Mouse (Mus musculus) MEL-GATA-1-ER (cell line): ENCODE measurements around the gene Litaf.

Experiments
- DNase-seq: peaks from one replicate; pipeline ENCODE4 v3.0.0-alpha.2; 2012; ENCODE audit warnings: low read depth; ENCODE audit errors: extremely low read depth

Gene Litaf

DNA sequence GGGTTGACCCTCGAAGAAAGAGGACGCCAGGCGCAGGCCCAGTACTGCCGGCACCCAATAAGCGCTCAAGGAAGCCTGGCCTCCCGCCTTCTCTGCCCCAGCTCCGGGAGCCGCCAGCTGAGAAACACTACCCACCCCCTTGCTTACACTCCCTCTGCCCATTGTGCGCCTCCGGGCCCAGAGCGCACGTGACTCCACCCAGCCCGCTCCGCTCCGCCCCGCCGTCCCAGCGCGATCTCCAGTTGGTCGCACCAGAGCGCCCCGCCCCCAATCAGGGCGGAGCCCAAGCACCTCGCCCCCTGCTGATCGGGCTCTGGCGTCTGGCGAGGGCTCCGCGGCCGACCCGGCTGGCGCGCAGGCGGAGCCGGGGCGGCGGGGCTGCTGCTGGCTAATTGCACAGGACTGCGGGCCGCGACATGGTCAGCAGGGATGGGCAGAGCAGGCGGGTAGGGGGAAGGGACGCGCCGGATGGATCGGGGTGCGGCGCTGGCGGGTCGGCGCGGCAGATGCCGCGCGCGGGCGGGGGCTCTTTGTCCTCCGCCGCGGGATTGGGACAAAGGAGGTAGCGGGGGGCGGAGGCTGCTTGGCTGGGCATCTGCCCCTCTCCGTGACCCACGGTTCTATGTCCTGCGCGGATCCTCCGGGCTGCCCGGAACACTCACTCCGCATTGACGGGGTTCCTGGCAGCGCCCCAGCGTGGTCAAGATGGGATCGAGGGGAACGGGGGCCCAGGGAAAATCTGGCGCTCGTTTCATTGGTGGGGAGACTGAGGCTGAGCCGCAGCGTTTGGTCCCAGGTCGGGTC, at the start of gene Litaf:
Gene Litaf (minus strand): TSS at position 129 of the 804 bp plus-strand sequence.
- DNase-seq = peak; percentile 68

DNA sequence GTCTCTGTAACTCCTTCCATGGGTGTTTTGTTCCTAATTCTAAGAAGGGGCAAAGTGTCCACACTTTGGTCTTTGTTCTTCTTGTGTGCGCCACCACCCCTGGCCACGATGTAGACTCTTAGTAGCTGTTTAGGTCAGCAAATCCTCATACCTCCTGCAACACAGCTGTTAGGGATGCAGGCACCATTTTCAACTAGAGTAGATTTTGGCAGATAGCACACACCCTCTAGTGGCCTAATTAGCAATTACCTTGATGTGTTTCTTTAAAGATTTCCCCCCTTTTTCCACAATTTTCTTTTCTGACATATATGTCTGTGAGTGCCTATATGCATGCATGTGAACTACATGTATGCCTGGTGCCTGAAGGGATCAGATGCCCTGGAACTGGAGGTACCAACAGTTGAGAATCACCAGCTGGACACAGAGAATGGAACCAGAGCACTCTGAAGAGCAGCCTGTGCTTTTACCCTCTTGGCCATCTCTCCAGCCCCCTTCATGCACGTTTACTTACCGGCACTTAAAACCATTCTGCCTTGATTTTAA, 43.3 kb upstream of the Litaf start:
- DNase-seq = no peak

DNA sequence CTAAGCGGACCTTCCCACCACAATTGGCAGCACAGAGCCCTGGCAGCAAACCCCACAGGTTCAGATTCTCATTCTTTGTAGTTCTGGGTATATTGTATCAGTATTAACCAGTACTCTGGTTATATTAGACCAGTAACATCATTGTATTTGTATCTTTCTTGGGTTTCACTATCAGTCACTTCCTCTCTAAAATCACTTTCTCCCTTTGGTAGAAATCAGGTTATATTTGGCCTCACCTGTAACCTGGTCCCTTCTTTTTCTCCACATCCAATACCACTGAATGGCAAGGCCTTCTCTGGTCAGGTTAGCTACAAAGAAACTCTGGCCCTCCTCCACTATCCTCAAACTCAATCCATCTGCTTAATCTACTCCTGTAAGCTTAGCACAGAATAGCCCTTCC, 38.9 kb upstream of the Litaf start:
- DNase-seq = no peak

DNA sequence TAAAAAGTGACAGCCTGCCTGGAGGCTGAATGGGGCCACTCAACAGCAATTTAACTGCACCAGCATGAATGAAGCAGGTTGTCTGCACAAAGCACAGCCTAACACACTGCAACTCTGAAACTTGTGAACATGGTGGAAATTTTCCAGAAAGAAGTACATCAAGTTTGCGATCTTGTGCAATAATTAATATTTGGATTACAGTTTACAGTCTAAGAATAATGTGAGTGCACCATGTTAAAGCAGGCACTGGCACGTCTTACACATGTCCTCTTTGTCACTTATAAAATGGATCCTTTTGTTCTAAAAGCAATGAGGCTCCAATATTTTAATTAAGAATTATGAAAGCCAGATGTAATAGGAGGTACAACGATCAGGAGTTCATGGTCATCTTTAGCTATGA, 31.3 kb upstream of the Litaf start:
- no peak for DNase-seq

DNA sequence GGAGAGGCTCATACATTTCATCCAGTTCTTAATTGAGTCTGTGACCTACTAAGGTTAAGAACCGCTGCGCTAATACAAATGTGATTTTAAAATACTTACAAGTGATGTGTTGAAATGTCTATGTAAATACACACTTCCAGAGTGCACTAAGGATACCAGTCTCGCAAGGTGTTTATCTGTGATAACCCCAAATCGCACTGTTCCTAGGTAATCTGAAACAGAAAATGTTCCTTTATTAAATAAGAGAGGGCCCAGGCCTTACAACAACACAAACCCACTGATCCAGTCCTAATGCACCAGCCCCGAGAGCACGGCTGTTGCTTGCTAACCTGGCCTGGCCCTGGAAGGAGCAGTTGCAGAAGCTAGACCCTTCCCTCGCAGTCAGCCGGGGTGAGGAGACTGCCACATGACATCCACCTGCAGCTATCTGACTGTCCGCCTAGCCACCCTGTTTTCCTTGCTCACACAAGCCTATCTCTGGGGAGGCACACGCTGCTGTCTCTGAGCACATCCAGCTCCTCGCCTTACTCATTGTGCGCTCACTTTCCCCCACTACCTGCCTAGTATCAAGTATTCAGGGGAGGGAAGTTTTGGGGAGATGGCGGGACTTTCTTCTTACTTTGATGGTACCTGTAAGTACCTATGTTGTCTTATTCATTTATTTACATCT, 27.9 kb upstream of the Litaf start:
- no peak for DNase-seq

DNA sequence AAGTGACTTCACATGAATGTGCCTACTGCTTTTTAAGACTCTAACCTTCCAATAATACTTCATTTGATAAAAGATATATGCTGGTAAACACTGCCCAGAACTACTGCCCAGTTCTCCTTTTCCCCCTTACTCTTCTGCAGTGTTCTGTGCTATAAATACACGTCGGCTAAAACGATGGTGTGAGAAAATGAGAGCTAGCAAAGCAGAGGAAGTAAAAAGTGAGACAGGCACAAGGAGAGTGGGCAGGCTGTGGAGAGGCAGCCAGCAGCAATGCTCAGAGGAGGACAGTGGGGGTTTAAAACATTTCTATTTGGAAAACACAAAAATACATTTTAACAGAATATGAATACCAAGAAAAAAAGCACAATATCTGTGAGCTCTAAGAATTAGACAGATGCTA, 26.6 kb upstream of the Litaf start:
- DNase-seq = no peak

DNA sequence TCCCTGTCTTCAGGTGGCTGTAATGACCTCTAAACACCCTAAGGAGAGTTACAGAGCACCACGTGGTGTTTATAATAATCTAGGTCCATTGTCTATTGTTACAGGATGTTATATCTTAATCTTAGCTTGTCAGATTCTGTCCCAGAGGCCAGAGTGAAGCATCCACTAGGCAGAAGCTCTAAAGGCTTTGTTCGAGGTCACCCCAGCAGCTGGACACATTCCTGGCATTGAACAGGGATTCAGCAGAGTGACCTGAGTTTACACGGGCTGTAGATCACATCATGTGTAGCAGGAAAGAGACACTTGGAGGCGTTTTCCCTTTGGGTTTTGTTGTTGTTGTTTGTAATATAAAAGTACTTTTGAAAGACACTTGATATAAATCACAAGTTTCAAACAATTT, 26.1 kb upstream of the Litaf start:
- no peak for DNase-seq

DNA sequence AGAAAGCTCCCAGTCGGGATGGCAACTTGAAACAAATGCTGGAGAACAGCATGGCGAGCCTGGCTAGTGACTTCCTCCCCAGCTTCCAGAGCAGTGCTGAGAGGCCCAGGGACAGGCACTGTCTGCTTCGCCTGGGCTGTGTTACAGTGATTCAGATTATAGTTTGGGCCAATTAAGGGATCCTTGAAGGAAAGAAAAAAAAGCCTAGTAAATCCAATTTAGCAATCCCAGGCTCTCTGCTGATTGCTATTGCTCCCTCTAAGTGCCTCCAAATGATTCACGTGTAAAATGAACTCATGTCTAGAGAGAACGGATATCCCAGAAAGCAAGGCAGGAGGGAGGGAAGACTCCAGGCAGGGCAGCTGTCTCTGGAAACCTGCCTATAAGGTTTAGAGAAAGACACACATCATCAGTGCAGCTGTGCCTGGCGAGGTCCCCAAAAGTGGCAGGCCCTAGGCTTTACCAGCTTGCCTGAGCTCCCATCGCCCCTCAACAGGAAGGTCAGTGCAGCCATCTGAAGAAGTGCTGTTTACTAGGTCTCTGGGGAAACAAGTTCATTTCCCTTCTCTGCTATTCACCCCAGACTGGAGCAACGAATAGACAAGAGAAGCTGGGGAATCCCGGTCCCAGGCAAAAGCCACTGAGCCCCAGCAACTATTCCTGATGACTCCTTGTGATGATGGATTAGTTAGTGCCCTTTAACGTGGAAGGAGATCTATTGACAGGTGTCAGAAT, 25.0 kb upstream of the Litaf start:
- DNase-seq = no peak

DNA sequence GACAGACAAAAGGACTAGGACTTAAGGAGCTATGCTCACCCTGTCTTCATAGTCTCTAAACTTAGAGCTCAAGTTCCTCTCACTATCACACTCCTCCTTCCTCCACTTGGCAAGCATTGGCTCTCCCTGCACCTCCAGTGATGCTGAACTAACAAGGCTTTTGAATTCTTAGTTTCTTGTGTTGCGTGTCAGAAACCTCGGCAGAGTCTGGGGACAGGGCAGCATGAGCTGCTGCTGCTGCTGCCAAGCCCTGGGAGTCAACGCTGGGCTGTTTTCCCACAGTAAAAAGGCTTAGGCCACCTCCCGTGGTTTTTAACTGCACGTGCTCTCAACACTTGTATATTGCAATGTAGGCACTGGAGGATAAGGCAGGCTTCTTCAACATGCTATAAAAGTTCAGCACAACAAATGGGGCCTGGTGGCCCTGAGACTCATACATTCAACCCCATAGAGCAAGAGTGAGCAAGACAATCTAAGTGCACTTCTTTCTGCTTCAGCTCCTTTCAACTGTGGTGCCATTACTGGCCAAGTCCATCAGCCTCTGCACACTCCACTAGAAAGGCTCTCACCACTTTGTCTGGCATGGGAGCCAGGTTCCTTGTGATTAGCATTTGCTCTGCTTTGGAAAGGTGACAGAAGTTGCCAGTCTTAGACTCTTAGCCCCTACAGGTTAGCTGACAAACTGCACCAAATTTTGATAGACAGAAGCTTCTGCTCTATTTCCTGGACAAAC, 21.1 kb upstream of the Litaf start:
- DNase-seq = no peak

DNA sequence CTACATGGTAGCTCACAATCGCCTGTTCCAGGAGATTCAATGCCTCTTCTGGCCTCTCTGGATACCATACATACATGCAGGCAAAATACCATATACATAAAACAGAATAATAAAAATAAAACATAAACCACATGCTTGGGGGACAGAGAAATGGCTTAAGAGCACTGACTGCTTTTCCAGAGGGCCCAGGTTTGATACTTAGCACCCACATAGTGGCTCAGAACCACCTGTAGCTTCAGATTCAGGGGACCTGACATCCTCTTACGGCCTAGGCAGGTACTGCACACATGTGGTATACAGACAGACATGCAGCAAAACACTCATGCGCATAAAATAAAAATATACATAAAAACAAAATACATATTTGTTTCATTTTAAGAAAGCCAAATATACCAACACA, 20.3 kb upstream of the Litaf start:
- DNase-seq = no peak

DNA sequence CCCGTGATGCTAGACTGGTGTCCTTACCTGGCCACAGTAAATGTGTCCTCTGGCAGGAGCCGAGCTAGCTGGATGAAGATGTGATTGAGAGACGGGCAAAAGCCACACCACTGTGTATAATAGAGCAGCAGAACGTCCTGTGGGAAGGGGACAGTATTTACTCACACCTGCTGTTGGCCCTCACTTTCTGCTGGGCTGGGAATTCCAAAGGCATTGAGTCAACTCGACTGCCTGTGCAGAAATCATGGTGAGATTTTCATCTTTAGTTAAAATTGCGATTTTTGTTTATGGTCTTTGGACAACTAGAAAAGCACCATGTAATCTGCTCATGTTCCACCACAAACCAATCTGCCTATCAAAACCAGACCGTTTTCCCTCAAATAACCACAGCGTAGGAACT, 18.2 kb upstream of the Litaf start:
- DNase-seq = no peak

DNA sequence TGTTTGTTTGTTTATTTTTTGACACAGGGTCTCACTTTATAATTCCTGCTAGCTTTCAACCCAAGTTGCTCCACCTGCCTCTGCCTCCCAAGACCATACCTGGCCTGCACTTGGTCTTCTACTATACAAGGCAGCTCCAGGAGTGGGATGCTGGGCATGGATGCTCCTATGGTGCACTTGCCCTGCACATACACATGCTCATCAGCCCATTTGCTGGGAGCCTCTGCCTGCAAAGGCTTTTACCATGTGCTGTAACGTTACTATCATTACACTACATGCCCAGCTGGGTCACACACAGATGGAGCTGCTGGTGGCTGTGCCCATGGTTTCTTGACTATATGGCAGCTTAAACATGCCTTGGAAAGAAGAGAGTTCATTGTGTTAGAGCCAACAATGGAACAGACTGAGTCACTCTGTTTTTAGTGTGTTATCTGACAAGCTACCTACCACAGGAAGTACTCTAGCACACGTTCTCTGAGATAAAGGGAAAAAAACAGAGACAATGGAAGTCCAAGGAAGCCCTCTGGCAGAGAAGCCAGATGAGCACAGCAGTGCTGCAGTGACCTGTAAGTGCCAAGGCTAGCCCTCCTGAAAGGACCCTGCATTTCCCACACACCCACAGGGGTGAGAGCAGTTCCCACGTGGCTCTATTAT, 12.4 kb upstream of the Litaf start:
- peak; percentile 71 for DNase-seq

DNA sequence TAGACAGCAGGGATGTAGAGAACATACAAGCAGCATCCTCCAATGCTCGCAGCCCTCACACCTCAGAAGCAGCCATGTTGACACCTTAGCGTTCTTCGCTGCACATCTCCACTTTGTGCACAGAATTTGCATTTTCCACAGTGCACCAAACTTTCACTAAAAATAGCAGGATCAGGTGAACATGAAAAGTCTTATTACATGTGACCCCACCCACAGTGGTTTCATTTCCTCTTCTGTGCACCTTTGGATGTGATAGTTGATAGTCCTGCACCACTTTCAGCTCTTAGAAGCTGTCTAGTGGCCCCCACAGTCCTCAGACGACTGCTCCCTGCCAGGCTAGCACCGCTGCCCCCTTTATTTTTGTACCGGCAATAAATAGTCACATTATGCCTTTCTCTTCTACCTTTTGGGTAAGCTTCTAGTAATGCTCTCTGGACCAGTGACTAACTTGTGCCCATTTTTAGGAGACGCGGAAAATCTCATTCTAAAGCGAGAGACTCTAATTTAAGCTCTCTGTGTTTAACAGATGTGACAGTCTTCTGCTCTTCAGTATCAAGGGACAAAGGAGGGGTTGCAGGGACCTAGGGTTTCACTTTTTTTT, 11.7 kb upstream of the Litaf start:
- DNase-seq = no peak

DNA sequence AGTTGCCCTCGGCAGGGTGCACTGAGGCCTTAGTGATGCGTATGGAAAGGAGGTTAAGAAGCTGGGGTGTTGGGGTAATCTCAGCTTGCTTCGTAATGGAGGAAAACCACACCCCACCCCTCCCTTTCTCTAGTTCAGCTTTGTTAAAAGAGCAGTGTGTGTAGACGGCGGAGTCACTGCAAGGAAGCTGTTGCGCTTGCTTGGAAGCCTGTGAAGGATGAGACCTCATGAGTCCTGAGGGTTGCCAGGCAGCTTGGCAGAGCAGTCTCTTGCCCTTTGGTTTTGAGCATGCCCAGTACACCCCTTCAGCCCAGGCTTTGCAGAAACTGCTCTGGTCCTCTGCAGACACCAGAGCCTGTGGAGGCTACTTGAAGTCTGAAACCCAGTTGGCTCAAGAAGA, 7.1 kb upstream of the Litaf start:
- no peak for DNase-seq

DNA sequence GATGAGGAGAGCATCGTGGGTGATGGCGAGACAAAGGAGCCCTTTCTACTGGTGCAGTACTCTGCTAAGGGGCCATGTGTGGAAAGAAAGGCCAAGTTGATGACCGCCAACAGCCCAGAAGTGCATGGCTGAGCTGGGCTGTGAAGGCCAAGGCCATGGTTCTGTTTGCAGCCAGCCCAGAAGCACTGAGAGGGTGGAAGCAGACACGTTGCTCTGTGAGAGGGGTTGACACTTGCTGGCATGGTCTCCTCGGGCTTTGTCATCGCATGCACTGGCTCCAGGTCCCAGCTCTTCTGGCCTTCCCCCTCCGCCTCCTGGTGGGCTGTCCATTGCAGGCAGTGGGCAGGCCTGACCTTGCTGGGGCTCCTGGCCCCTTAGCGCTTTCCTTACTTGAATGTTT, 6.5 kb upstream of the Litaf start:
- no peak for DNase-seq

DNA sequence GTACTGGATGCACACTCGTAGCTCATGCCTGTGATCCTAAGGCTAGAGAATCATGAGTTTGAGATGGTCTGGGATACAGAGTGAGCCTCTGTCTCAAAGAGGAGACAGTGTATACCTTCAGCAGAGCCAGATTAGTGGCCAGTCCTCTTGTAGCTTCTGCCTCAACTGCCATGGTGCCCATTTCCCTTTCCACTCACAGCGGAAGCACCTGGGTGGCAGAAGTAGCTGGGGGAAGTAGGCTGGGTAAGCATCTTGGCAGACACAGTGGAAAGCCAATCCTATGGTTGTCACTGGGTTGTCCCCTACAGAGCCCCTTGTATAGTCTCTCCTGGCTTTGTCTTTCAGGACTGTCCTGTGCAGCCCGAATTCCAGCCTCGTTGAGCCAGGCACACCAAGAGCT, 5.9 kb upstream of the Litaf start:
- no peak for DNase-seq

DNA sequence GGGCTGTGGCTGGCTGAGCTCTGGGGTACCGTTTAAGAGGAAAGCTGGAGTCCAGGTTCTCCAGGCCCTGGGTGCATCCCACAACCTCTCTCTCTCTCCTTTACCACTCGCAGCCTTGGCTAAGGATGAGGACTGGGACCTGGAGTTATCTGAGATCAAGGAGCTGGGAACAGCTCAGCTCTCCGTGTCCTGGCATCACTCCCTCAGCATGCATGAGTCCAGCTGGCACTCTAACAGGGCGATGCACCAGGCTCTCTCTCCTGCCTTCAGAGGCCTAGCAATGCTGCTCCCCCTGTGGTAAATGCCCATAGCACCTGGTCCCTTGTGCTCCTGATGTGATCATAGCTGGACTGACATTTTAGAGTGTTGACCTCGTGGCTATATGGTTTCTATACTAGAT, 5.2 kb upstream of the Litaf start:
- no peak for DNase-seq

DNA sequence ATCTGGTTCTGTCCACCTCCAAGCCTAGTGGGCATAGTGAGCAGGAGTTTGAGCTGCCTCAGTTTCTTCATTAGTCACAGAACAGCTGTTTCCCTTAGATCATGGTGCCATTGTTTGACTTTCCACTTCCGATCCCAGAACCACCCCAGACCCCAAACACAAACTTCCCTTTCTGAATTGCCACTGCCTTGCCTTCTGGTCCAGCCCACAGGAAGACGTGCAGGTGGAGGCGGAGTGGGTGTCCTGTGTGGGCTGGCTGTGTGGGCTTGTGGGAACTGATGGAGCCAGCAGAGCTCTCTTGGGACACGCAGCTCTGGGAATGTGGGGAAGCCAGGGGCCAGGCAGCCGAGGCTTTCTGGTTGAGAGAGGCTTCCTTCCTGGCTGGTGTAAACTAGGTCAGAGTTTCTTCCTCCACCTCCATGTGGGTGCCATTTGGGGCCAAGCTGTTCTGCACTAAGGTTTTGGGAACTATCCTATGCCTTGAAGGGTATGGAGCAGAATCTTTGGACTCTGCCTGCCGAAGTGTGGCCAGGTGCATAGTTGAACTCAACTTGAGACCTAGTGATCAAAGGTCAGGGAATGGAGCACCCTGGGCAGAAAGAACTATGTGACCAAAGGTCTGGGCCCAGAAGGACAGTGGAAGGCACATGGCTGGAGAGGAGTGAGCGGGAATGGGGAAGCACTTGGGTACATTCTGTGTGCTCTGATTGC, 3.9 kb upstream of the Litaf start:
- DNase-seq = no peak

DNA sequence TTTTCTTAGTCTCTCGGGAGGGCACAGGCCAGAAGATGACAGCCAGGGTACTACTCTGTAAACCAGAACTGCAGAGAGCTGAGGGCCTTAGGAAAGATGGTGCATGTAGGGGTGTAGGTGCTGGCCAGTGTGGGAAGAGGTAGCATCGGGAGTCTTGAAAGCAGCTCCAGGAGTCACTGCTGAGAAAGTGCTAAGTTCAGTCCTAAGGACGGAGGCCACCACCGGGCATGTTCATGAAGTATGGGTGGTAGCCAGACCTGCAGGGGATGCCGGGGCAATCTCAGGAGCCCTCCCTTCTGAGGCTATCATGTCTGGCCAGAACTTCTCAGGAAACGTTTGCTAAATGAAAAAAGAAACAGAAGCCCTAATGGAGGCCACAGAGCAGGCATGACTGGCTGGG, 3.3 kb upstream of the Litaf start:
- DNase-seq = no peak

DNA sequence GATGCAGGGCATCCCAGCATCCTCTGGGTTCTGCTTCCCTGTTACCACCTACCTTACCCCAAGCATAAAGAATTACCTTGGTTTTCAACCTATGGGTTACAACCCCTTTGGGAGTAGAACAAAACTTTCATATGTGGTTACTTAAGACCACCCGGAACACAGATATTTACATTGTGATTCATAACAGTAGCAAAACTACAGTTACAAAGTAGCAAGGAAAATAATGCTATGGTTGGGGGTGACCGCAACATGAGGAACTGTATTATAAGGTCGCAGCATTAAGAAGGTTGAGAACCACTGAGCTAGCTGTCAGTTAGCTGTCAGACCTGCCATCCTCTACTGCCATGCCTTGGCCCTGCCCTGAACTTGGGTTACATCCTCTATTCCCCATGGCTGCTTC, 2.7 kb upstream of the Litaf start:
- DNase-seq = no peak
